Mouse (Mus musculus) bone marrow, adult 2 months (tissue): Measurements from ENCODE around the gene Tcf25. TPM values are rescaled to one million over a fixed set of nuclear protein-coding genes. Genes with fewer than 3 reads are reported as not detected.

Experiments
- H3K27ac ChIP-seq: fragments of 200-500 bp; 2 replicates; pipeline ENCODE4 v1.5.1; 2012; ENCODE audit warnings: low read depth, mild to moderate bottlenecking, control low read depth, inconsistent platforms, low read length; ENCODE audit not compliant: control insufficient read depth, poor library complexity, insufficient read depth
- H3K4me1 ChIP-seq: fragments of 200-500 bp; 2 replicates; pipeline ENCODE4 v1.6.1; 2011; ENCODE audit warnings: low read length; ENCODE audit not compliant: control insufficient read depth, insufficient read depth
- H3K4me3 ChIP-seq: fragments of 200-500 bp; replicated peaks from 2 replicates; pipeline ENCODE3; 2011; ENCODE audit warnings: mild to moderate bottlenecking, low read depth, low read length, control low read depth; ENCODE audit not compliant: control insufficient read depth
- CTCF ChIP-seq: fragments of 200-500 bp; IDR thresholded peaks from 2 replicates; pipeline ENCODE4 v1.5.1; 2011; ENCODE audit warnings: low read length, control low read depth; ENCODE audit not compliant: control insufficient read depth, insufficient read depth
- POLR2A ChIP-seq: fragments of 200-500 bp; IDR thresholded peaks from 2 replicates; pipeline ENCODE4 v1.6.1; 2011; ENCODE audit warnings: low read depth, mild to moderate bottlenecking, control low read depth, low read length, borderline replicate concordance; ENCODE audit not compliant: control insufficient read depth
- WGBS: fragments of 180-500 bp; shearing (Covaris S2); methylation state at CpG from one replicate; pipeline ENCODE4 v1.1.7; 2018; 5-methylcytosine and 5-hydroxymethylcytosine counted together
- polyA plus RNA-seq: library from polyadenylated mRNA; stranded (reverse); fragments of >200 nt; gene quantifications from 2 replicates; pipeline ENCODE4 v1.2.4, GENCODE M21; 2011; ENCODE audit warnings: low replicate concordance; ENCODE audit not compliant: missing spikeins, insufficient read depth, insufficient read length

The Tcf25 gene
- polyA plus RNA-seq, 1 experiment = 310 TPM

- TF ChIP-seq CTCF (no peak), POLR2A (no peak)
- no peak overlapping the region for H3K4me3 ChIP-seq
- no peak overlapping the region for H3K27ac ChIP-seq
- 86% methylated on average over 8 of the region's 8 CpGs for WGBS
- H3K4me1 ChIP-seq = no peaks in the 10 kb centered on the region
These were observed 14.2 kb downstream of the Tcf25 start for GRCm38 (mm10) chr8:123387801-123388200.

GRCm38 (mm10) chr8:123389026-123389425 is 15.5 kb downstream of the Tcf25 start:
- 87% methylated on average over 7 of the region's 7 CpGs for WGBS
- H3K27ac ChIP-seq = no peak overlapping the region
- no peaks in the 10 kb centered on the region for H3K4me1 ChIP-seq
- H3K4me3 ChIP-seq = no peak overlapping the region
- TF ChIP-seq POLR2A = no peak
- TF ChIP-seq CTCF = no peak

- Histone ChIP-seq H3K4me1 (no peaks in the 10 kb centered on the region), H3K27ac (no peak overlapping the region), H3K4me3 (no peak overlapping the region)
- TF ChIP-seq CTCF = no peak
- no peak for TF ChIP-seq POLR2A
- WGBS = 70% methylated on average over 13 of the region's 13 CpGs
These were observed 24.8 kb downstream of the Tcf25 start for GRCm38 (mm10) chr8:123398308-123398707.

GRCm38 (mm10) chr8:123401936-123402335 is 28.4 kb downstream of the Tcf25 start:
- no peak for TF ChIP-seq CTCF
- no peak for TF ChIP-seq POLR2A
- H3K27ac ChIP-seq = no peak overlapping the region
- no peaks in the 10 kb centered on the region for H3K4me1 ChIP-seq
- 88% methylated on average over 9 of the region's 9 CpGs for WGBS
- H3K4me3 ChIP-seq = no peak overlapping the region

GRCm38 (mm10) chr8:123402730-123403326 is 29.3 kb downstream of the Tcf25 start:
- Histone ChIP-seq H3K27ac (no peak overlapping the region), H3K4me3 (no peak overlapping the region), H3K4me1 (no peaks in the 10 kb centered on the region; the same call in 1 of the 2 replicates)
- WGBS = 86% methylated on average over 9 of the region's 9 CpGs
- TF ChIP-seq POLR2A (no peak), CTCF (no peak)

GRCm38 (mm10) chr8:123404521-123404920 is 31.0 kb downstream of the Tcf25 start:
- Histone ChIP-seq H3K27ac (no peak overlapping the region), H3K4me3 (no peak overlapping the region), H3K4me1 (peaks cover 3% of the 10 kb centered on the region; the same call in 1 of the 2 replicates)
- WGBS = 48% methylated on average over 8 of the region's 8 CpGs
- TF ChIP-seq CTCF (no peak), POLR2A (no peak)

- peak; percentile 88 for TF ChIP-seq CTCF
- no peak for TF ChIP-seq POLR2A
- H3K4me3 ChIP-seq = no peak within 1 kb of the TSS
- 11% methylated on average over 4 of the region's 4 CpGs for WGBS
- H3K4me1 ChIP-seq = peaks cover 3% of the 10 kb centered on the region; the same call in 1 of the 2 replicates
- no peak within 1 kb of the TSS for H3K27ac ChIP-seq
These were observed 33.2 kb downstream of the Tcf25 start, which contains the start of gene Mc1r for GRCm38 (mm10) chr8:123406786-123407185. TSS of gene Mc1r (plus strand) at chr8:123407107.

- WGBS = 78% methylated on average over 13 of the region's 13 CpGs
- no peak for TF ChIP-seq POLR2A
- H3K4me1 ChIP-seq = peaks cover 3% of the 10 kb centered on the region
- H3K27ac ChIP-seq = no peak overlapping the region
- H3K4me3 ChIP-seq = no peak overlapping the region
These were observed 34.1 kb downstream of the Tcf25 start for GRCm38 (mm10) chr8:123407612-123408011.
